Mouse (Mus musculus) granulocyte monocyte progenitor cell, adult 5-6 weeks (primary cell): ENCODE results near the gene BC030870. TPM values are rescaled to one million over a fixed set of nuclear protein-coding genes. Genes with fewer than 3 reads are reported as not detected.

Experiments used
- ATAC-seq: replicated peaks from 2 replicates; pipeline ENCODE4 v1.8.0; 2016; ENCODE audit warnings: mild to moderate bottlenecking, moderate TSS enrichment, inconsistent platforms; ENCODE audit not compliant: poor library complexity, severe bottlenecking
- total RNA-seq, 2 experiments: library from RNA; stranded (forward) in 1 of 2; stranded (reverse) in 1 of 2; fragments of 200-712, 200-1000 nt in 1 of 2; fragments of >200 nt in 1 of 2; fragmentation: Nextera tagmentation in 1 of 2; gene quantifications; 2 replicates each; pipeline ENCODE4 v1.2.3; 2014 to 2017

BC030870 gene
- total RNA-seq, 2 experiments from 2014 or later, result not detected

DNA sequence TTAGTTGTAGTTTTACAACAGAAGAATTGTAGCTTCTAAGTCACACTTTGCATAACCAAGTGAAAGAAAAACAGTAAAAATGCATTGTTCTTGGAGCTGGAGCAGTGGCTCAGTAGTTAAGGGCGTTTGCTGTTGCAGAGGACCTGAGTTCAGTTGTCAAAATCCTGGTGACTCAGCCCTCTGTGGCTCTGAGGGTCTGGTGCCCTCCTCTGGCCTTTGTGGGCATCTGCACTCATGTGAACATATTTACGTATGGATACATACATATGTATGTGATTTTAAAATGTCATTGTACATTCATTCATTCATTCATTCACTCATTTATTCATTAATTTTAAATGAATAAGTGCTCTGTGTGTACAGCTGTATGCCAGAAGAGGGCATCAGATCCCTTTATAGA lies 43.7 kb downstream of the BC030870 start:
- ATAC-seq, result no peak

DNA sequence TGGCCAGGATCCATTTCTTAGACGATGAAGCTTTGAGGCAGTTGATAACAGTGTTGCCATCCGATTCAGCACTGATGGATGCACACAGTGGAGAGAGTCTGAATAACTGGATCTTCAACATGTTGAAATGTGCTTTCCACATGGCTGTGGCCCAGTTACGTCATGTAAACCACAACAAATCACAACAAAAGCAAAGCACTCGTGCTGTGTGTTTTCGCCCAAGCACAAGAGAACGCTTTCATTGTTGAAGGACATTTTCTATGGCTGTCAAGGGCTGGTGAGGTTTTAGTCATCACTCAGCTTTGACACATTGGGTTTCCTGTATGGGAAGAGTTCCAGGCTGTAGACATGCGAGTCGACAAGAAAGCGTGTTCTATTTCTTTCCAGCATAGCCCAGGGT lies 48.6 kb downstream of the BC030870 start:
- ATAC-seq, result no peak

DNA sequence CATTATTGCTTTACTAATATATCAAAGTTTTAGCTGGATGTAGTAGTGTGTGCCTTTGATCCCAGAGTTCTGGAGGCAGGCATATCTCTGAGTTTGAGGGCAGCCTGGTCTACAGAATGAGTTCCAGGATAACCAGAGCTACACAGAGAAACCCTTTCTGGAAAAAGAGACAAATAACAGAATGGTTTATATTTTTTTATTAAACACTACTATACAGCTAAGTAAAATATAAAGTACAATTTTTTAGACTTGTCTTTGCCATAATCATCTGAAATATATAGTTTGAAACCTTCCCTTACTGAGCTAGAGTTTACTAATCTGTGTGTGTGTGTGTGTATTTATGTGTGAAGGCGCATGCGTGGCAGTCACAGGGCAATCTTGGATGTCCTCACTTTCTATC lies 54.6 kb downstream of the BC030870 start, which contains the start of gene Gm10663:
TSS of gene Gm10663 (plus strand) at position 301 of the 400 bp plus-strand sequence.
- ATAC-seq, result no peak

DNA sequence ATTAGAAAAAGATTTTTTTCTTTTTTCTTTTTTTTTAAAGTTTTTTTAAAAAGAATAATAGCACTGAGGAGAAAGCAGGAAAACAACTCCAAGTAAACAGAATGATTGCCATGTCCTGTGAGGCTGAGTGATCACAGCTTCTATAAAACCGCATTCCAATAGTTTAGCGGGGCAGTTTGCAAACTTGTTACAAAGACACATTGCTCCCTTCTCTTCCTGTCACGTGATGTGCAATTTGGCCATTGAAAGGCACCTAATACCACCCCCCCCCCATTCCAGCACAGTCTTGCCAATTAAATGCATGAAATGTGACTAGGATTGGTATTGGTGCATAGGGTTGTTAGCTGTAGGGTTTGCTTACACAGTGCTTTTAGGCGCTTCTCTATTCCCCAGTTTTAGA lies 58.4 kb downstream of the BC030870 start:
- ATAC-seq, result no peak

DNA sequence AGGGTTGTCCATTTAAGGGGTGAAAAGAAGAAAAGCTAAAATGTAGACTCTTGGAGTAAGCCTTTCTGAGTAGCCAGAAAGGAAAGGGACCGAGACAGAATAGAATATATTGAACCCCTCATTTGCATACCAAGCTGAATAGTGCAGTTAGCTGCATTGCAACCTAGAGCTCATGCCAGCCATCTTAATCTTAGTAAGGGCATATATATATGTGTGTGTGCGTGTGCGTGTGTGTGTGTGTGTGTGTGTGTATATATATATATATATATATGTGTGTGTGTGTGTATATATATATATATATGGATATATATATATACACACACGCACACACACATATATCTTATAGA lies 60.9 kb downstream of the BC030870 start:
- no peak for ATAC-seq

DNA sequence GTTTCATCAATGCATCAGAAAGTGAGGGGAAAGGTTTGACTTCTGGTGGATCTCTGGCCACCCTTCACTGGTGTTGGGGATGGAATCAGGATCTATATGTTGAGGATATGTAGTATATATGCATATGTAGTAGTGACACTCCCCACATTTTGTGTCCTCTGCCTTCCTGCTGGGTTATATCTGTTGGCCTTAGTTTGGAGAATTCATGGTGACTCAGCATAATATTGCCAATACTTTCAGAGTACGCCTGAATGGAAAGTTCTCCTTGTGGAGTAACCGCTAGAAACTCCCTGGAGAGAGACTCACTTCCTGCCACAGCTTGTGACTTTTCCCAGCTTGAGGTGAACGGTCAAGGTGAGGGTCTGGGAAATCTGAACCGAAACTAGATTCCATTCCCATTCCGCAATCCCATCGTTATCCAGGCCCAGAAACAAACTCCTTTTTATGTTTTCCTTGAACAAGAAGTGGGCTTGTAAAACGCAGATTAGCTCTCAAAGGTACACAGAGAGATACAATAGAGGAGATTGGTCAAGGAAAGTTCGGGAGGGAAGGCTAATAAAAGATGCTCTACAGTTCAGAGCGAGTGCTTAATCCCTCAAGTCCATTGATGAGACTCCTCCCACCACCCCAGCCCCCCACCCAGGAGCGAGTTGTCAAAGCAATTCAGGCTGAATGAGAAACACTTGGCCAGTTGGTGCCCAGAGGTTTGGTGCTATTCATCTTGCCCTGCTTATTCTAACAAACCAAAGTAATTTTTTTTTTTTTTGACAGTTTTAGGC lies 61.5 kb downstream of the BC030870 start:
- no peak for ATAC-seq

DNA sequence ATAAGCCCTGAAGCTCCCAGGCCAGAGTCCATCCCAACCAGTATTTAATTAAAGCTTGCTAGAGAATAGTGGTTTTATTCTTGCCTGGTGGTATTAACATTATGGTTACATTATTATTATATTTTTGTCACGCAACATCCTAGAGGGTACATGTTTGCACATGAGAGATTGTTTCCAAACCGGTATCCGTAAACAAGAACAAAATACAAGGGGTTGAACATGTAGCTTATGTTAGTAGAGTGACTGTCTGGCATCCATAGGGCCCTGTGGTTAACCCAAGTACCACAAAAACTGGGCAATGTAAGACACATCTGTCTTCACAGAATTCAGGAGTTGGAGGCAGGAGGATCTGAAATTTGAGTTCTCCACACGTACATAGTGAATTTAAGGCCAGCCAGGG lies 62.3 kb downstream of the BC030870 start:
- no peak for ATAC-seq

DNA sequence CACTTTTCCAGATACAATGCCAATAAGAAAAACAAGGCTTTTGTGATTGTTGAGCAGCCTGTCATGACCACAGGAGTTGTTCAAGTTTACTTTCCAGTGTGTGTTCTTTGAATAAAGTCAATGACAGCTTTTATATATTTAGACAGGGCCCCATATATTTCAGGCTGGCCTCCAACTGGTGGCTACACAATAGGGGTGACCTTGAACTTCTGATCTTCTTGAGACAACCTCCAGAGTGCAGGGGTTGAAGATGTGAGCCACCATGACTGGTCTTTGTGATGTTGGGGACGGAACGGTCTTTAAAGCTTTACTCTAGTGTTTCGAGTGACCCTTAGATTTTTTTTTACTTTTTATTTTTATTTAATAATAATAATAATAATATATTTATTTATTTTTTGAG lies 63.7 kb downstream of the BC030870 start:
- no peak for ATAC-seq

DNA sequence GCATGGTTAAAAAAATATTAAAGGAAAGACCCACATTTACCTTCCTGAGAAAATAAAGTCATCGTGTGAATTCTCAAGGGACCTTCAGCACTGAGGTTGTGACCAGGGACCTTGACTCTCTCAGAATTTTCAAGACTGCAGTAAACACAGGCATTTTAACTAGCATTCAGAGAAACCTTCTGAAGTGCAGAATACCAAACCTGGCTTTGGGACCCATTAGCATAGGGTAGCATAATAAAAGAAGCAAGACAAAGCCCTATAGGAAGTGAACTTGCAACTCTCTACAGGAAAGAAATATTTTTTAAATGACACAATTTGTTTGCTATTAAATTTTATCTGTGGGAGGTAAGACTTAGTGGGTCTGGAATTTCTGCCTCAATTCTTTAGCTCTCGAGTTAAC lies 65.3 kb downstream of the BC030870 start:
- no peak for ATAC-seq

DNA sequence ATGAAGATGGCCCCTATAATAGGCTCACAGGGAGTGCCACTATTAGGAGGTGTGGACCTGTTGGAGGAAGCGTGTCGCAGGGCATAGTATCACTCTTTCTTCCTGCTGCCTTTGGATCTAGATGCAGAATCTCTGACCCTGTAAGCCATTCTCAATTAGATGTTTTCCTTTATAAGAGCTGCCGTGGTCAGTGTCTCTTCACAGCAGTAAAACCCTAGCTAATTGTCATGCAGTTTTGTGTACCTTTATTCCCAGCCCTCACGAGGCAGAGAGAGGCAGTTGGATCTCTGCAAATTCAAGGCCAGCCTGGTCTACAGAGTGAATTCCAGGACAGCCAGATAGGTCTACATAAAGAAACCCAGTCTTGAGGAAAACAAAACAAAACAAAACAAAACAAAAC lies 67.2 kb downstream of the BC030870 start:
- ATAC-seq, result no peak

DNA sequence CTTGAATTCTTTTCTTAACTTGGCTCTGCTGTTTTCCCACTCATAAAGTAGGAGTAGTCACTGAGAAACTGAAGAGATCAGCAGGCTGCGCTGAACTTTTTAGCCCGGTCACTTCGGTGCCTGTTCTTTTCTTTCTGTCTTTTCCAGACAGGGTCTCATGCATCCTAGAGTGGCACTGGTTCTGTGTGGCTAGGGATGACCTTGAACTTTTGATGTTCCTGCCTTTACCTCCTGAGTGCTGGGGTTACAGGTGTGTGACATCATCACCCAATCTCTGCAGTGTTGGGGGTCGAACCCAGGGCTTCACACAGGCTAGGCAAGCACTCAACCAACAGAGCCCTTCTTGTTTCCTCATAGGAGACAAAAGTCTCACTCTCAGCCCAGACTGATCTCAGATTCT lies 72.6 kb downstream of the BC030870 start:
- no peak for ATAC-seq

DNA sequence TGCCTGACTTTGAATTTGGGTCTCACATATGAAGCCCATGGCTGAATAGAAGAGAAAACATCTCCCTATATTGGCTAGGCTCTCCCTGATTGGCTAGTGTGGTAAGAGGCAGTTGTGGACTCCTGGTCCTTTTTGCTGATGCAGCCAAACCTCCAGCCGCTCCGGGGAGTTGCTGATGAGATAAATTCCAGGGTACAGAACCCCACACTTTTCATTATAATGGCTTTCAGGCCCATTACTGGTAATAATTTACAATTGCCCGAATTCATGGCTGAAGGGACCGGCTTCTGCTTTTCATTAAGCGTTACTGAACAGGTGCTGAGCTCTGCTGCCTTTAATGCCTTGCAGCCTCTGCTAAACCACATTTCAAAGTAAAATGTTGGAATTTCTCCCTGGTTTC lies 75.4 kb downstream of the BC030870 start:
- no peak for ATAC-seq

DNA sequence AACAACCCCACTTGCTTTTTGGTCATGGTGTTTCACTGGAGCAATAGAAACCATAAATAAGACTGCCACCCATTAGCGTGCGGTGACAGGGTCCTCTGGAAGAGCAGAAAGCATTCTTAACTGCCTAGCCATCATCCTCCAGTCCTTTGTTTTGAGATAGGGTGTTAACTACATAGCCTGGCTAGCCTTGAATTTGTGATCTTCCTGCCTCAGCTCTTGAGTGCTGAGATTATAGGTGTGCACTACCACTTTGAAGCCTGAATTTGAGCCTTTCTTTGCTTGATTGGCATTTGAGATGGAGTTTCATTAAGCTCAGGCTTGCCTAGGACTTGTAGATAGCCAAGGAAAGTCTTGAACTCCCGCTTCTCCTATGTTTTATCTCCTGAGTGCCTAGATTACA lies 75.8 kb downstream of the BC030870 start:
- ATAC-seq, result no peak

DNA sequence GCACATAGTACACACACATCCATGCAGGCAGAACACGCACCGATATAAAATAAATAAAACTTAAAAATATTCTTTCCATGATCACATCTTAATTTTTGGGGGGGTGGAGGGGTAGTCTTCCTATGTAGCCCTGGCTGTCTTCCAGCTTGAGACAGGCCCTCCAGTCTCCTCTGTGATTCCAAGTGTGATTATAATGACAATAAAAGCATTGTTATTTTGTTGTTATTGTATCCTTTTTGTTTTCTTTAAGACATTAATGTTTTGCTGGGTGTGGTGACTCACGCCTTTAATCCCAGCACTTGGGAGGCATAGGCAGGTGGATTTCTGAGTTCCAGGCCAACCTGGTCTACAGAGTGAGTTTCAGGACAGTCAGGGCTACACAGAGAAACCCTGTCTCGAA lies 81.6 kb downstream of the BC030870 start:
- ATAC-seq, result no peak

DNA sequence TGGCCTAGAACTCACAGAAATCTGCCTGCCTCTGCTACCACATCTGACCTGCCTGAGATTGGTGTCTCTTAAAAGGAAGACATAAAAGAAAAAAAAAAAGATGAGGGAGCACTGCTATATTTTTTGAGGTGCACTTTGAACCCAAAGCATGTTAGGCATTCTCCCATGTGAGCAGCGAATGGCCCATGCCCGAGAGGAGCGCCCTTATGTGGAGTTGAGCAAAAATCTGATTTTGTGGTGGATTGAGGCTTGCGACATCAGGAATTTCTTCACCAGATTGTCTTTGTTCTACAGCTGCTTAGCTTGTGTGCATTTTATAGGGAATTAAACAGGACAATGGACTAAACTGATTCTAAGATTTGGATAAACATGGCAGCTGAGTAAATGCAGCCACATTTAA lies 82.2 kb downstream of the BC030870 start:
- no peak for ATAC-seq

DNA sequence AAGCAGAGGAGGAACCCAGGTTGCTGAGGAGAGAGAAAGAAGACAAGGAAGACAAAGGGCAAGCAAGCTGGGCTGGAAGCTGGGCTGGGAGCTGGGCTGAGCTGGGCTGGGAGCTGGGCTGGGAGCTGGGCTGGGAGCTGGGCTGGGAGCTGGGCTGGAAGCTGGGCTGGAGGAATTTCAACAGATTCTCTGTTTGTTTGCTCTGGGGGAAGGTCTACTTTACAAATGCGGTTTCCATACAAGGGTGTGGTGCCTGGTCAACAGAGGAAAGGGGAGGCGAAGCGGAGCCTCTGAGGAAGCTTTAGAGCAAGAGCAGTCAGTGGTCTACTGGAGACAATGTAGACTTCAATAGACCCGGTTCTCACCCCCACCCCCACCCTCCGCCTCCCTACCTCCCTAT lies 82.8 kb downstream of the BC030870 start:
- no peak for ATAC-seq

DNA sequence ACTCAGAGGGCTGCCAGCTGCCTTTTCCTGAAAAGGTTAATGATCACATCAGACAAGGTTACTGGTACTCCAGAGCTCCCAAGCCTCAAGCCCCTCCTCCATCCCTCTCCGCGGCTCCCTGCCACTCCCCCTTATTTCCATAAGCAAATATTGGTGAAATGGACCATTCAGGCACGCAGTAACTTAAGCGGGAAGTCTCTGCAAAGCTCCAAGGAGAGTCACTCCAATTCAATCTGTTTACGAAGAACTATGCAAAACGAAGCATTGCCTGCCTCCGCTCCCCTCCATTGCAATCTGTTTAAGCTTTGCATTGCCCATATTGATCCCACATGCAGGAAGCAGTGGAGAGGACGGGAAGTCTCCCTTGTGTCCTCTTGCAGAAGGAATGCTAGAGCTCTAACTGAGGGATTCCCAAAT lies 92.2 kb downstream of the BC030870 start, which contains the start of gene Apela:
TSS of gene Apela (minus strand) at position 220 of the 417 bp plus-strand sequence.
- ATAC-seq, result no peak

Other genes starting within 250 kb of the BC030870 start
- gene Tmem192, start 182.4 kb downstream of the BC030870 start, total RNA-seq (2014; fragmentation: Nextera tagmentation), result 38.9 and 46.6 TPM in 2 replicates
- 17.7 and 26.1 TPM in 2 replicates for gene Tmem192, start 182.4 kb downstream of the BC030870 start, total RNA-seq (2017)
- not detected in 2 replicates for gene Trim75, start 141.7 kb downstream of the BC030870 start, total RNA-seq (2014; fragmentation: Nextera tagmentation)
- gene Trim75, start 141.7 kb downstream of the BC030870 start, total RNA-seq (2017), result not detected in 2 replicates
- not detected in 2 replicates for gene Trim61, start 111.0 kb downstream of the BC030870 start, total RNA-seq (2014; fragmentation: Nextera tagmentation)
- not detected in 2 replicates for gene Trim61, start 111.0 kb downstream of the BC030870 start, total RNA-seq (2017)
- not detected in 2 replicates for gene Trim60, start 111.0 kb downstream of the BC030870 start, total RNA-seq (2014; fragmentation: Nextera tagmentation)
- not detected in 2 replicates for gene Trim60, start 111.0 kb downstream of the BC030870 start, total RNA-seq (2017)
- not detected in 2 replicates for gene Apela, start 92.2 kb downstream of the BC030870 start, total RNA-seq (2014; fragmentation: Nextera tagmentation)
- not detected in 2 replicates for gene Apela, start 92.2 kb downstream of the BC030870 start, total RNA-seq (2017)
- not detected in 2 replicates for gene Gm10663, start 54.5 kb downstream of the BC030870 start, total RNA-seq (2014; fragmentation: Nextera tagmentation)
- not detected in 2 replicates for gene Gm10663, start 54.5 kb downstream of the BC030870 start, total RNA-seq (2017)